Mouse (Mus musculus) bone marrow macrophage, adult 2 months (primary cell): ENCODE data around the gene Pde4d. TPM values are rescaled to one million over a fixed set of nuclear protein-coding genes. Genes with fewer than 3 reads are reported as not detected.

Experiments used
- H3K27ac ChIP-seq: 2 replicates; pipeline ENCODE4 v1.5.1; 2012; ENCODE audit warnings: low read depth, low read length; ENCODE audit not compliant: insufficient read depth
- H3K4me1 ChIP-seq: 2 replicates; pipeline ENCODE4 v1.6.1; 2012; ENCODE audit warnings: low read length; ENCODE audit not compliant: control insufficient read depth, insufficient read depth
- H3K4me3 ChIP-seq: 2 replicates; pipeline ENCODE4 v1.5.1; 2012; ENCODE audit warnings: mild to moderate bottlenecking, low read length, moderate library complexity; ENCODE audit not compliant: insufficient read depth
- CTCF ChIP-seq: IDR thresholded peaks from 2 replicates; pipeline ENCODE4 v1.5.1; 2012; ENCODE audit warnings: low read depth, mild to moderate bottlenecking, low read length, moderate library complexity
- POLR2A ChIP-seq: IDR thresholded peaks from 2 replicates; pipeline ENCODE4 v1.6.1; 2012; ENCODE audit warnings: mild to moderate bottlenecking, low read depth, low read length, borderline replicate concordance
- polyA plus RNA-seq: library from polyadenylated mRNA; stranded (reverse); fragments of >200 nt; gene quantifications from 2 replicates; pipeline ENCODE4 v1.2.4, GENCODE M21; 2012; ENCODE audit not compliant: missing spikeins, insufficient read depth, insufficient read length

Gene Pde4d
- polyA plus RNA-seq, 1 experiment: 1.8 TPM

DNA sequence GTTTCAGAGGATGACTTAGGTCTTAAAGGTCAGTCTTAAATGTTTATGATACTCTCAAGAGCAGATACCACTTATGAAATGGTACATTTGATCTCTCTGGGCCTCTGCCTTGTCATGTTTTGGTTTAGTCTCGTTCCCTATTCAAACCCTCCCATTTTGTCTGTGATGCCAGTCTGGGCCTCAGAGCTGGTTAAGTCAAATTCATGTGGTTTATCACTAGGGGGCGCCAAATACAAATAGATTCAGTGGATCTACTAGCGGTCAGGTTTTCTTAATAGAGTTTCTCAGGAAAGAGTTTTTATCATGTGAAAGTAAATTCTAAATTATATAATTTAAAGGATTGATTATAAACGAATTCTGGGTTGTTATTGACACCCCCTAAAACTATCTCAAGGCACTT is 1472.5 kb downstream of the Pde4d start:
- H3K4me3 ChIP-seq: no peak overlapping the region
- TF ChIP-seq CTCF (no peak), POLR2A (no peak)
- H3K27ac ChIP-seq: no peak overlapping the region
- no peaks in the 10 kb centered on the region for H3K4me1 ChIP-seq

- Histone ChIP-seq H3K4me1 (no peaks in the 10 kb centered on the region), H3K4me3 (no peak overlapping the region), H3K27ac (no peak overlapping the region)
- TF ChIP-seq CTCF (no peak), POLR2A (no peak)
Measured at GRCm38 (mm10) chr13:109922782-109923181, 1473.0 kb downstream of the Pde4d start.

GRCm38 (mm10) chr13:109924771-109925170 is 1475.0 kb downstream of the Pde4d start:
- TF ChIP-seq POLR2A: no peak
- TF ChIP-seq CTCF: no peak
- Histone ChIP-seq H3K27ac (no peak overlapping the region), H3K4me1 (no peaks in the 10 kb centered on the region), H3K4me3 (no peak overlapping the region)

- no peak overlapping the region for H3K4me3 ChIP-seq
- TF ChIP-seq POLR2A: no peak
- no peak for TF ChIP-seq CTCF
Measured at GRCm38 (mm10) chr13:109926277-109926920, 1476.7 kb downstream of the Pde4d start.

GRCm38 (mm10) chr13:109927782-109928181 is 1478.0 kb downstream of the Pde4d start:
- Histone ChIP-seq H3K4me3 (no peak overlapping the region), H3K27ac (no peak overlapping the region), H3K4me1 (peaks cover 4% of the 10 kb centered on the region; the same call in 1 of the 2 replicates)
- TF ChIP-seq POLR2A: no peak
- no peak for TF ChIP-seq CTCF

More at GRCm38 (mm10) chr13:109926277-109926920, 1476.7 kb downstream of the Pde4d start:
- Histone ChIP-seq H3K4me1 (no peaks in the 10 kb centered on the region), H3K27ac (no peak overlapping the region)

GRCm38 (mm10) chr13:109932688-109933087 is 1482.9 kb downstream of the Pde4d start:
- Histone ChIP-seq H3K4me3 (no peak overlapping the region), H3K4me1 (peaks cover 4% of the 10 kb centered on the region; the same call in 1 of the 2 replicates), H3K27ac (no peak overlapping the region)
- TF ChIP-seq POLR2A (no peak), CTCF (no peak)

- Histone ChIP-seq H3K4me1 (peaks cover 4% of the 10 kb centered on the region; the same call in 1 of the 2 replicates), H3K27ac (no peak overlapping the region), H3K4me3 (no peak overlapping the region)
- TF ChIP-seq POLR2A (no peak), CTCF (no peak)
Measured at GRCm38 (mm10) chr13:109933554-109933953, 1483.8 kb downstream of the Pde4d start.

DNA sequence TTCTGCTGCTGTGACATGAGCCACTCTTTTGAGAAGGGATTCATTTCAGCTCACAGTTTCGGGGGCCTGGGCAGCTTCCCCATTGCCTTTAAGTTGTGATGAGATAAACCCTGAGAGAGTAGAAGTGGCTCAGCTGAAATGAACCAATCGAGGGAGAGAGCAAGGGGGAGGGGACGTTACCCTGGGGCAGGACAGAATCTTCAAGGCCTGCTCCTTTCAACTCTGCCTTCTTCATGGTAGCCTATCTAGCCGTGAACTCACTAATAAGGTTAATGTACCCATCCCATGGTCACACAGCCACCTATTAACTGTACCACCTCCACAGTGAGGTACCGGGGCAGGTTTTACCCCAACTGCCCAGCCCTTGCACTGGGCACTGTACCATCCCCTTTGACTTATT is 1487.1 kb downstream of the Pde4d start:
- Histone ChIP-seq H3K27ac (no peak overlapping the region), H3K4me1 (peaks cover 4% of the 10 kb centered on the region; the same call in 1 of the 2 replicates), H3K4me3 (no peak overlapping the region)
- TF ChIP-seq CTCF: no peak

DNA sequence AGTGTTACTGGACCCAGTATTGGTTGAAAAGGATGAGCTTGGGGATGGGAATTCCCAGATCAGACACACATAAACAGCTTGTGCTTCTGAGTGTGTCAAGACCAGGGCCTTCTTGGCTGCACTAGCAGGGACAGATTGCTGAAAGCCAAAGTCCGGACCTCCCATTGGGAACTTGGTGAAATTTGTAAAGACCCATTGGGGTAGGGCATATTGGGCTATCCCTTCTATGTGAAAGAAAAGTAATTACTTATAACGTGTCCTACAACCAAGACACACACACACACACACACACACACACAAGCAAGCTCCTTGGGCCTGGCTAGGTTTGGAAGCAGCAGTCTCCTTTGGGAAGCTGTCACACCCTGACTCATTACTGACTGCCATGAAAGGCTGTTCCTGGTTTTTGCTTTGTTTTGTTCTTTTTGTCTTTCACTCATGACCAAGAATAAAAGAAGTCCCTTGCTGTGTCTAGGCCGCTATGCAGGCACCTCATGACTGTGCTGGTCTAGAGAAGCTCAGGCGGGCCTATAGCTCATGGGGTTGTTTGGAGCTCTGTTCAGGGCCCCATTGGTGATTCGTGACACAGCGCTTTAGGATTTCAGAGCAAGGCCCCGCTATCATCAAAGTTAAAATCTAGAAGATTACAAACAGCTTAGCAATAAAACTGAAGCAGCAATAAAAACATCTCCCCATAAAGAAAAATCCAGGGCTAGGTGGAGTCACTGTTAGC is 1495.2 kb downstream of the Pde4d start:
- no peak for TF ChIP-seq POLR2A
- no peak for TF ChIP-seq CTCF
- Histone ChIP-seq H3K27ac (no peak overlapping the region), H3K4me1 (no peaks in the 10 kb centered on the region), H3K4me3 (no peak overlapping the region)

DNA sequence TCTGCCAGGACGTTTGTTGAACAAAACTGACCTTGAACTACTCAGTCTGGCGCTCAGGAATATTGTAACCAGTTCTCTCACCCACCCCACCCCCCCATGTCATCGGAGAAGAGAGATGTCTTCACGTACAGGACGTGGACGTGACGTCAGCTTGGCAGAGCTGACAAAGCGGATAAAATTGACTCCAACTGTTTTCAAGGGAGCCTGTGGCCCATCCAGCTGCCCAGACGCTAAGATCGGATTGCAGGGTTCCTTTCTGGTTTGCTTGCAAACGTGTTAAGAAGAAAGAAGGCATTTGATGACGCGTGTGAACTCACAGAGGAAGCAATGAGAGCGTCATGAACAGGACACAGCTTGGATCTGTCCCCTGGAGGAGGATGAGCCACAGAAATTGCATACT is 1501.7 kb downstream of the Pde4d start:
- no peaks in the 10 kb centered on the region for H3K4me1 ChIP-seq
- no peak for TF ChIP-seq CTCF
- TF ChIP-seq POLR2A: no peak
- H3K4me3 ChIP-seq: no peak overlapping the region

GRCm38 (mm10) chr13:109954189-109954588 is 1504.4 kb downstream of the Pde4d start:
- Histone ChIP-seq H3K4me3 (no peak overlapping the region), H3K27ac (no peak overlapping the region)

More for the DNA sequence above, 1501.7 kb downstream of the Pde4d start:
- H3K27ac ChIP-seq: no peak overlapping the region

More at GRCm38 (mm10) chr13:109954189-109954588, 1504.4 kb downstream of the Pde4d start:
- H3K4me1 ChIP-seq: no peaks in the 10 kb centered on the region
- TF ChIP-seq CTCF (no peak), POLR2A (no peak)
